Mouse (Mus musculus) thymus, postnatal 25 days (tissue): ENCODE results near the gene Eras.
"Not testable (repeated sequence)": the region's sequence is repeated elsewhere in the genome, so short reads cannot be mapped to it uniquely, and the experiment has no call there.

Experiments used
- DNase-seq: peaks from one replicate; pipeline ENCODE4 v3.0.0; 2022

Gene Eras

DNA sequence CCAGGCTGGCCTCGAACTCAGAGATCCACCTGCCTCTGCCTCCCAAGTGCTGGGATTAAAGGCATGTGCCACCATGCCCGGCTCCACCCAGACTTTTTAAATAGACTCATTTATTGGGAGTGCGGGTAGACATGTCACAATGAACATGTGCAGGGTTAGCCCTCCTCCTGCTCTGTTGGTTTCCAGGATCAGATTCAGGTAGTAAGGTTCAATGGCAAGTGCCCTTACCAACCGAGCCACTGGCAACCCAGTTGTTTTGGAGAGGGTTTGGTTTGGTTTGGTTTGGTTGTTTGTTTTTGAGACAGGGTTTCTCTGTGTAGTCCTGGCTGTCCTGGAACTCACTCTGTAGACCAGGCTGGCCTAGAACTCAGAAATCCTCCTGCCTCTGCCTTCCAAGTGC is 19.2 kb downstream of the Eras start, which contains the start of gene Gm10490:
Gene Gm10490 (plus strand): TSS at position 301 of the 400 bp plus-strand sequence.
- not testable (repeated sequence) for DNase-seq

GRCm38 (mm10) chrX:7907735-7908134 is 20.7 kb downstream of the Eras start, which contains the start of gene Gm10491:
Gene Gm10491 (minus strand): TSS chrX:7907835.
- DNase-seq: no peak

GRCm38 (mm10) chrX:7904441-7904840 is 24.0 kb downstream of the Eras start:
- DNase-seq: no peak

GRCm38 (mm10) chrX:7898880-7899874 is 29.2 kb downstream of the Eras start, which contains the start of the genes Pqbp1 and Timm17b:
Gene Pqbp1 (minus strand): TSS chrX:7899269.
Gene Timm17b (plus strand): TSS chrX:7899357.
- peak; percentile 84 for DNase-seq

GRCm38 (mm10) chrX:7898211-7898610 is 30.2 kb downstream of the Eras start:
- peak; percentile 8 for DNase-seq

GRCm38 (mm10) chrX:7883841-7884567 is 44.4 kb downstream of the Eras start, which contains the start of gene Slc35a2:
Gene Slc35a2 (plus strand): TSS chrX:7884028.
- DNase-seq: peak; percentile 62

DNA sequence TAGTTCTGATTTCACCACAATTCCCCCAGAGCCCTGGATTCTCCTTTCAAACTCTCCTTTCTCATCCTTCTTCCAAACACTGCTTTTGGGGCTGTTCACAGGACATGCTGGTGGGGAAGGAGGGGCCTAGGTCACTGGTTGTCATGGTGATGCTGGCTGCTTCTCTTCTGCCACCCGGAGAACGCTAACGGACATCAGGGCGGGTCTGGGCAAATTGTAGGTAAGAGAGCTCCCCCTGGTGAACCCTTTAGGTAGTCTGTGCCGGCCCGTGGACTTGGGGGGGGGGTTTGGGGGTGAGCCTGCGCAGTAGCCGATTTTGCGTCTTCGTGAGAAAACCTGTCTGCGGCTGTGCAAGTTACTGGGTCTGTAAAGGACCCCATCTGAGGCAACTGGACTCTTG is 48.6 kb downstream of the Eras start:
- peak; percentile 51 for DNase-seq

- no peak for DNase-seq
Measured at GRCm38 (mm10) chrX:7878495-7878894, 49.9 kb downstream of the Eras start.

DNA sequence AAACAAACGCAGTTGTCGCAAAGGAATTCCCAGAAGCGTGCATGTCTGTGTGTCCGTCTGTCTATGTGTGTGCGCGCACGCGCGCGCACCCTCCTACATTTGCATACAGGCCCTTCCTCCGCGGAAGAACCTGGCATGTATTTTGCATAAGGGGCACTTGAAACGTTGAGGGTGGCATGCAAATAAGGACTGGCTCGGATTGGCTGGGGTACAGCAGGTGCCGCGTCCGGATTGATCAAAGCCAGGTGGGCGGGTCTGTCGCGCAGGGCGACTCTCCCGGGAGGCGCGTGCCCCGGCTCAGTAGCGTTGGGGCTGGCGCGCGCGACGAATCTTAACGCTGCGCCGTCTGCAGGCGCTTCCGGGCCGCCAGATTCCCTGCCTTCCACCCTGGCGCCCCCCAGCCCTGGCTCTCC is 50.4 kb downstream of the Eras start, which contains the start of gene Pim2:
Gene Pim2 (plus strand): TSS at position 256 of the 413 bp plus-strand sequence.
- peak; percentile 87 for DNase-seq
